Mouse (Mus musculus) layer of hippocampus, postnatal 14 days (tissue): ENCODE results near the gene Pprc1. TPM values are rescaled to one million over a fixed set of nuclear protein-coding genes. Genes with fewer than 3 reads are reported as not detected.

Experiments
- DNase-seq, 2 experiments: peaks; one replicate each; pipeline ENCODE4 v3.0.0; 2021 to 2022; ENCODE audit warnings: low spot score in 2 of 2, mixed read lengths in 1 of 2
- total RNA-seq, 2 experiments: library from RNA; stranded (reverse); gene quantifications; 2 replicates each; pipeline ENCODE4 v1.2.3; 2021

Gene Pprc1
- total RNA-seq, 2 experiments from 2014 or later: 23.4 to 29.0 TPM

DNA sequence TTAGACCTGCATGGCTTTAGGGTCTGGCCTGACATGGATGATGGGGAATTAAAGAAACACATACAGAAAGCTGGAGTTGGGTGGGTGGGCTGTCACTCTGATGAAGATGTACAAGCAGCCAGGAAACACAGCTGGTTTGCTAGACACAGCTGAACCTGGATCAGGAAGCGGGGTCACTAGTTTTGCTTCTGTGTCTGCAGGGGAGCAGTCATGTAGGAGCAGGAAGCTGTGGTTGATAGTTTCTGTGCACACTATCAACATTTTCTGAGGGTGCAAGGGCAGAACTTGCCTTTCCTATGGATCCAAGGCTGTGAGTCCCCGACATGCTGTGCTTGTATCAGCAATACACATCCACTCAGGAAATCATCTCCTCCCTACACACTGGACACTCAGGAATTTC lies 5.8 kb downstream of the Pprc1 start:
- DNase-seq: no peak

DNA sequence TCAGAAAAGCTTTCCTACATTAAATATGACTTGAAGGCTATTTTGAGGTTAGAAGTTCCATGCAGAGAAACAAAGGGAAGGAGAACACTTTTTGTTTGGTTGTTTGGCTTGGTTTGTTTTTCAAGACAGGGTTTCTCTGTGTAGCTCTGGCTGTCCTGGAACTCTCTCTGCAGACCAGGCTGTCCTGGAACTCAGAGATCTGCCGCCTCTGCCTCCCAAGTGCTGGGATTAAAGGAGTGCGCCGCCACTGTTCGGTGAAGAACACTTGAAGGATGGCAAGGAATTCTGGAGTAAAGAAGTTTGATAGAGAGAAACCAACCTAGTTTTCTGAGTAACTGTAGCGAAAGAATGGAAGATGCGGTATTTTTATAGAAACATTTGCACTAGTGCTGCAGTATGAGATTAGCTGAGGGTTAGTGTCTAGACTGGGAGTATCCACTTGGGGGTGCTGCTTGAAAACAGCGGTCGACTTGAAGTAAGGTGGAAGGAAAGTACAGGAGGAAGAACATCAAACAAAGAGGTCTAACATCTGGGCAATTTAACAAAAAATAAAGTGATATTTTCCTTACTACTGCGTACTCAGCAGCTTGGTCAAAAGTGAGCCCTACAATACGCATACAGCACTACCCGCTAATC lies 11.2 kb downstream of the Pprc1 start:
- DNase-seq: no peak

DNA sequence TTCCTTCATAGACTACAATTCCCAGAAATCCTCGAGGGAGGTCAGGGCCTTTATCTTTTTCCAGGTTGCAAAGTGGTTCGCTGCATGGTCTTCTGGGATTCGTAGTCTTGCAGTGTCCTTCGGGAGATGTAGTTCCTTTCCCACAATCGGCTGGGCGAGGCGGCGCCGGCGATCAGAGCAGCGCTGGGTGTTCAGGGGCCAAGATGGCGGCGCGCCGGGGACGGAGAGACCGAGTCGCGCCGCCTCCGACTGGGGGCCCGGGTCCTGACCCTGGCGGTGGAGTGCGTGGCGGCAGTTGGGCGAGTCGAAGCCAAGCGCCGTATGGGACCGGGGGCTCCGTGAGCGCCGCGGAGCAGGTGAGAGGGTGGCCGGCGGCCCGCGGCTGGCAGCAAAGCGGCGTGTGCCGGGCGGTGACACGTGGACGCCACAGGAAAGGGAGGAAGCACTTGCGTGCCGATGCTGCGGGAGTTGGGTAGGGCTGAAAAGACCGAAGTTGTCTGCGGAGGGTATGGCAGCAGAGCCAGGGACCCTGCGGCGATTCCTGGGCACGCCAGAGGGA lies 11.8 kb downstream of the Pprc1 start:
- peak; percentile 88 to 97 for DNase-seq

DNA sequence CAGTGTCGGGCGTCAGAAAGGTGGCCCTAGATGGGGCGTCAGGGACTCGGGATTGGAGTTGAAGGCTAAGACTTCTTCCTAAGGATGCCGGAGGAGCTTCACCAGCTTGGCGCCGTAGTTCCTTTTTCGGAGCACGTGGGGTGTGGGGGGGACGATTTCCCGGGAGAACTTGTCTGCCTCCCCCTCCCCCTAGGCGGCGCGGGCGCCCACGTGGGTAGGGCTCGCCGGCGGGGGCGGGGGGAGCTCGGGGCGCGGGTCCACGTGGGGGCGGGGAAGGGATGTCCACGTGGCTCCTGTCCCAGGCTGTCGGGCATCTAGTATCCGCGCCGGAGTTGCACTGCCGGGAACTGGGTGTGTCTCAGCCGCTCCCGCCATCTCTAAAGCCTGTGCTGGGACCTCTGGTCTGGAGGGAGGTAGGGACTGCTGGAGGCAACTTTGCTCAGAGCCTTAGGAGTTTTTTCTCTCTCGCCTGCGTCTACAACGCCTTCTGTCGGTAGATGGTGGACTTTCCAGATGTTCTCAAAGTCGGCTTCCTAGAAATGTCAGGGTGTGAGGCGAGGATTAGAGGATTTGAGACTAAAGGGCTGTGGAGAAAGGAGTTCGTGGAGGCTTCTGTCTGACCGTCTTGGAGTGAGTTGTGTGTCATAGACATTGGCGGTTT lies 12.4 kb downstream of the Pprc1 start:
- DNase-seq: peak; percentile 73 to 79

DNA sequence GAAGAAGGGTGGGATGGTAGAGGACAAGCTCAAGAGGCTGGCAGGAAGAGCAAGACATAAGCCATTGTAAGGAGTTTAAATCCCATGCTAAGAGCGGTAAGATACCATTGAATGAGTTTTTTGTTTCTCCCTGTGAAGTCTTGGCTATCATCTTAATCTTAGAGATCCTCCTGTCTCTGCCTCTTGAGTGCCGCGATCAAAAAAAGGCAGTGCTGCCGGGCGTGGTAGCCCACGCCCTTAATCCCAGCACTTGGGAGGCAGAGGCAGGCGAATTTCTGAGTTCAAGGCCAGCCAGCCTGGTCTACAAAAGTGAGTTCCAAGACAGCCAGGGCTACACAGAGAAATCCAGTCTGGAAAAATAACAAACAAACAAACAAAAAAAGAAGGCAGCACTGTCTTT lies 13.8 kb downstream of the Pprc1 start:
- no peak for DNase-seq

DNA sequence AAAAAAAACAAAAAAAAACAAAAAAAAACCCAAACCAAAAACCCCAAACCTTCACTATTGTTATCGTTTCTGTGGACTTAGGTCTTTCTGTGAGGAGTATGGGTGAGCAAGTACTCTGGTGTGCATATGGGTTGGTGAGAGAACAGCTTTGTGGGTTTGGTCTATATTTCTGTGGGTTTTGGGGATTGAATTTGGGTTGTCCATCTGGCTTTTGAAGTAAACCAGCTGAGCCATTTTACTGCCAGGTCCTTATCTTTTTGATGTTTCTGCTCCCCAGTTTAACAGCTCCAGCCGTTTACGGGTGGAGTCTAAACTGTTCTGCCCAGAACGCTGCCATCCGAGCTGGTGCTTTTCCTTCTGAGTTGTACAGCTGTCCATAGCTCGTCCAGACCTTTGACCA lies 16.2 kb downstream of the Pprc1 start:
- no peak for DNase-seq

DNA sequence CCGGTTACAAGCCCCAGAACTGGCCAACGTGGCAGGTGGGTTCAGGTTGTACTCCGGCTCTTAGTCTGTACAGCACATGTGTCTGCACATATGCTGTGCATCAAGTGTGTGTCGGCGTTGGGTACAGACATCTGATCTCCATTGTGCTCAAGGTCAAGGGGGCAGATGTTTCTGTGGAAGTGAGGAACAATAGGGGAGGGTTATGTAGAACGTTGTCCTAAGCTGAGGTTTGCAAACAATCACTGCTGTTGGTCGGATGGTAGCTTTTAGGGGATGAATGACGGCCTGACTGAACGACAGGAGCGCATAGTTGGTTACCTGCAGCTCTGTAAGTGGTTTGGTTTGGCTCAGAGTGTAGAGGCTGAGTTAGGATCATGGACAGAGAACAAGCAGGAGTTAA lies 23.4 kb downstream of the Pprc1 start:
- DNase-seq: no peak

DNA sequence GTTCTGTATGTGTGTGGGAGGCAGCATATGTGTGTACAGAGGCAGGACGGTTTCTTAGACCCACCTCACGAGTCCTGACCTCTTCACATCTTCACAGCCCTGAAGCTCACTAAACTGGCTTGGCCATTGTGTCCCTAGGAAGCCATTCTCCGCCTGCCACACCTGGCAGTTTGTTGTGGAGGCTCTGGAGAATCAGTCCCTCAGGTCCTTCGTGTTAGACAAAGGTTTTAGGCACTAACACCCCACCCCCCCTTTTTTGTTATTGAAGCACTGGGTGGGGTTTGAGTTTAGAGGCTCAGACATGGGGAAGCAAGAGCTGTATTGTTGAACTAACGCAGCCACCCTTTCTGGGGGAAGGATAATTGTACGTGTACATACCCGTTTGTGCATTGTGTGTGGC lies 28.6 kb downstream of the Pprc1 start:
- DNase-seq: no peak

DNA sequence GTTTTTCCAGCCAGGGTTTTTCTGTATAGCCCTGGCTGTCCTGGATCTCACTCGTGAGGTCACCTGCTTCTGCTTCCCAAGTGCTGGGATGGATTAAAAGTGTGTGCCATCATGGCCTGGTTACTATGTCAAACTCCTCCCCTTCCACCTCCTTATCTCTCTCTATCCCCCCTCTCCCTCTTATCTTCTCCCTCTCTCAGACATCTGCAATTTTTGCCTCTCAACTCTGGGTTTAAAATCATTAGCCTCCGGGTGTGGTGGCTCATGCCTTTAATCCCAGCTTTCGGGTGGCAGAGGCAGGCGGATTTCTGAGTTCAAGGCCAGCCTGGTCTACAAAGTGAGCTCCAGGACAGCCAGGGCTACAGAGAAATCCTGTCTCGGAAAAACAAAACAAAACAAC lies 29.6 kb downstream of the Pprc1 start:
- no peak for DNase-seq

DNA sequence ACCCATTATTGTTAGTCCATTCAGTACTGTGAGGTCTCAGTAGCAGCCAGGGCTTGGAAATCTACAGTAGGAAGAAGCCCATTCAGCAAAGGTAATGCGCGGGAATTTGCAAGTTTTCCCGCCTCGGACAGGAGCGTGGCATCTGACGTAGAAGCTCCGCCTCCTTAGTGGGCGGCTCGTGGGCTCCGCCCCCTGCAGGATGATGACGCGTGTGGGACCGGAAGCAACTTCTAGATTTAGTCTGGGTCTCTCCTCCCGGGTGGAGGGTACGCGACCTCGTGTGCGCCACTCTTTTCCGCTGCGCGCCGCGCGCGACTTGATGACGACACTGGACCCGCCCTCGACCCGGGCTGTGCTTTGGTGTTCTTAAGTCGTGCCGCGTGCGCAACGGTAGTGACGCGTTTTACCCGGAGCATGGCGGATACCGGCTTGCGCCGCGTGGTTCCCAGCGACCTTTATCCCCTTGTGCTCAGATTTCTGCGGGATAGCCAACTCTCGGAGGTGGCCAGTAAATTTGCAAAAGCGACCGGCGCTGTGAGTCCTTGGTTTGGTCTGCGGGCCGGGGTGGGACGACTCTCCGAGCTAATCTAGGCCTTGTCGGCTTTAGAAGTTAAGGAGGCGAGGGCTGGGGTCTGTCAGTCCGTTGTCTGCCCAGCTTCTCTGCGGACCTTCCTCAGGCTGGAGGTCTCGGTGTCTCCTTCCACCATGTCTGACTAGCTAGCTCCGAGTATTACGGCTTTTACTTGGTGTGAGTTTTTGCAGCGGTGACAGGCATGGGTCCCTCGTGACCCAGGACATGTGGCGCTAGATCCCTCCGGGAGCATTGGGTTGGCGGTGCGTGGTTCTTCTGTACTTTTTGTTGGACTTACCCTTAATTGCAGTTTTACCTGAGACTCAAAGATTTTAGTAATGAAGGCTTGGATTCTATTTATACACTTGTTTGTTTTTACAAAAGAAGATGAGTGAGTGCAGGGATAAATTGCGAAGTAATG lies 31.2 kb downstream of the Pprc1 start, which contains the start of gene Nolc1:
Nolc1 (plus strand) TSS at position 248 of the 992 bp plus-strand sequence.
- peak; percentile 99 to 100 for DNase-seq

DNA sequence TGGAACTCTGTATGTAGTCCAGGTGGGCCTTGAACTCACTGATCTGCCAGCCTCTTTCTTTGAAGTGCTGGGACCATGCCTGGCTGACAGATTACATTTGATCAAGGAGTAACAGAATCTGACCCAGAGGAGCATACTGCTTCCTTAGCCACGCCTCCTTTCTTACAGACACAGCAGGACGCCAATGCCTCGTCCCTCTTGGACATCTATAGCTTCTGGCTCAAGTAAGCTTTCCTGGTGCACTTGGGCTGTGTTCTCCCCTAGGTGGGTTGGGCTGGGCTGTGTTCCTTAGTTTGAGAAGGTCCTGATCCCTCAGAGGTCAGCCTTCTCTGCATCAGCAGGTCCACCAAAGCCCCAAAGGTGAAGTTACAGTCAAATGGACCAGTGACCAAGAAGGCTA lies 33.8 kb downstream of the Pprc1 start:
- no peak for DNase-seq

DNA sequence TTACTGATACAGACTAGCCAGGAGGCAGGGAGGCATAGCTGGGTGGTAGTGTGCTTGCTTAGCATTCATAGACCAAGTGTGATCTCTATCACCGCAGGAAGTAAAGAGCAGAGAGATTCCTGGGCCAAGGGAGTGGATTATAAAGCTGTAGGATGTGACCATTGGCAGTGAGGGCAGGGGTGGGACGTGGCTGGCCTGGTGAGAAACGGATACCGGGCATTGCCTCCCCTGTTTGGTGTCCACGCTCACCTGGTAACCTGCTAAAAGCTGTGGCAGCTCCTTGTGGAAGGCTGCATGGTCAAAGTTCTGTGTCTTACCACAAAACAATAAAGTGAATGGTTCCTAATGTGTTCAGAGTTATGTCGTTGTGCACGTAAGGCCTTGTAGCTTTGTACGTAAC lies 40.5 kb downstream of the Pprc1 start:
- no peak for DNase-seq

DNA sequence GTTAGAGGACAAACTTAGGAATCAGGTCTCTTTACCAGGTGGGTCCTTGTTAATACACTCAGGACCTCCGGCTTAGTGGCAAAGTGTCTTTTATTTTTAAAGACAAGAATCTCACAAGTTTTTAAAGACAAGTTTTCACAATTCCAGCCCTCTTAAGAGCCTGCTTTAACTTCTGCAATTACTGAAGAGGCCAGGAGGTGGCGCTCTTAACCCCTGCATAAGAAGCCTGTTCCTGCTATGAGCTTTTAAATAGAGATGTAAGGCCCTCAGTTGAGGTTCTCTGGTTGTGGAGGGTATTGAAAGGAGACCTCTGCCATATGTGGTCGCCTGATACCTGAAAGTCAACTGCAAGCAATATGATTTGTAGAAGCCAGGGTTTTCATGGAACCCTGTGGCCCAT lies 41.7 kb downstream of the Pprc1 start:
- DNase-seq: peak; percentile 37 to 66

DNA sequence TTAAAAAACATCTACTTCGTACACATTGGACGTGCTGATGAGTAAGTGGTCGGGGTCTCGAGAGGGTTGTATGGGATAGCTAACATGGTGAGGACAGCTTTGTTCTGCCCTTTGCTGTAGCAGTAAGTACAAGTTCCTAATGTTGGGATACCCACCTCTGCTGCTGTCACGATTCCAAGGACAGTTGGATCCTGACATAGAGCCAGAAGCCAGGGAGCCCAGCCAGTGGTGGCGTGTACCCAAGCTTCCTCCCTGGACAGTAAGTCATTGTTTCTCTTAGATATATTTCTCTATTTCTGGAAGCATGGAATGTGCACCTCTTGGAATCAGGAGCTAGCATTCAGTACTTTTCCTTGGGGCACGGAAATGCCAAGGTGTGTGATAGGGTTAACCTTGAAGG lies 43.2 kb downstream of the Pprc1 start:
- DNase-seq: peak in 1 of 2 experiments; percentile 26

DNA sequence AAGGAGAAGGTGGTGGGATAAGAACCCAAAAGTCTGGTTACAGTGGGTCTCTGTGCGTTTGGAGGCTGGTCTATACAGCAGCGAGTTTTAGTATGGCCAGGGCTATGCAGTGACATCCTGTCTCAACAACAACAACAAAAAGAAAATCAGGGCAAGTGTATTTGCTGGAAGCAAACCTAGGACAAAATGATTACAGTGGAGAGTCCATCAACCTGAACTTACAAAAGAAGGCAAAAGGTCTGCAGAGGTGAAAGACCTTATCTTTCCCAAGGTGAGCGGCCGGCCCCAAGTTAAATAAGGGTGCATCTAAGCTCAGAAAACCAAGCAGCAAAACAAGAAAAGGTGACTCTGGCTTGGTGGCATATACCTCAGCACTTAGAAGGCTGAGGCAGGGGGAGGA lies 47.0 kb downstream of the Pprc1 start:
- no peak for DNase-seq

DNA sequence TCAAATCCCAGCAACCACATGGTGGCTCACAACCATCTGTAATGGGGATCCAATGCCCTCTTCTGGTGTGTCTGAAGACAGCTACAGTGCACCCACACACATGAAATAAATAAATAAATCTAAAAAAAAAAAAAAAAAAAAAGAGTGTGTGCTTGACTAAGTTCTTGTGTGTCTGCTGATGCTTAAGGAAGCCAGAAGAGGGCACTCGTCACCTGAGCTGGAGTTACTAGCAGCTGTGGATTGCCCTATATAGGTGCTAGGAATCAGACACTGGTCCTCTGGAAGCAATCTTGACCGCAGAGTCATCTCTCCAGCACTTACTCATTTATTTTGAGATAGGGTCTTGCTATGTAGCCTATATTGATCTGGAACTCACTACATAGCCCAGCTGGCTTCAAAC lies 49.5 kb downstream of the Pprc1 start:
- DNase-seq: no peak

DNA sequence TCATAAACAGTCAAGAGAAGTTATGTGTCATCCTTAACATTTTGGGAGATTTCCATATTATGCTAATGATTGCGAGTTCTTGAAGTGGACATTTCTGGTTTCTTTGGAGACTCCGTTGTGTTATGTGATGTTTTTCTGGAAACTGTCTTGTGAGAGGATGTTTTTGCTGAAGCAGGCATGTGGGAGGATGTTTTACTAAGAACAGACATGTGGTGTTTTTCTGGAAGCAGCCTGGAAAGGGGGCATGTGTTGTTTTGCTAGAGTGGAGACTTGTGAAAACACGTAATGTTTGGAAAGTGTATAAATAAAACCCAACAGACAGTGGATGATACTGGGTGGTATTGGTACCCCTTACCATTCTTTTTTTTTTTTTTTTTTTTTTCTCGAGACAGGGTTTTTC lies 50.6 kb downstream of the Pprc1 start:
- no peak for DNase-seq

DNA sequence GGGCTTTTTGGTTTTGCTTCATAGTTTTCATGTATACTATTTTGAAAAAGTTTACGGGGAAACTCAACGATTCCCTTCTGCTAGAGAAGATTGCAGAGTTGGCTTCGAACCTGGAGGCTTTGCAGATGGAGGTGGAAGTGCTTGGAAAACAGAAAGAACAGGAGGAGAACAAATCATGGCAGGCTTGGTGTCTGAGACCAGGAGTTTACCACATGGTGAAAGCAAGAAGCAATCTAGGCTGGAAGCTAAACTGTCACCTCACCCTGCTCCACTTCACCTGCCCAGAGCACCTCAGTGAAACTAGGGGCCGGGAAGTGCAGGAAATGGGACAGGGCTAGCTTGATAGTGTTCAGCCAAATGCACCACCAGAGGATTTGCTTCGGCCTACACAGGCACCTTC lies 51.7 kb downstream of the Pprc1 start:
- DNase-seq: no peak

DNA sequence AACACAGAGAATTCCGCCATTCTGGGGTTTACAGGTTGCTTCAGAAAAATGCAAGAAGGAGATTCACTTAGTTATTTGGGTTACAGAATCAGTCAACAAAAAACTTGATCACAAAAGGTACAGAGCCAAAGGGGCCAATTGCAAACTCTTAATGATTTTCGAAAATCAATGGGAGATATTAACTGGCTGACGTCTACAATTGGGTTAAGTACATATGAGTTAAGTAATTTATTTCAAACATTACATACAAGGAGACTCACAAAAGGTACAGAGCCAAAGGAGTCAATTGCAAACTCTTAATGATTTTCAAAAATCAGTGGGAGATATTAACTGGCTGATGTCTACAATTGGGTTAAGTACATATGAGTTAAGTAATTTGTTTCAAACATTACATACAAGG lies 54.9 kb downstream of the Pprc1 start:
- no peak for DNase-seq

DNA sequence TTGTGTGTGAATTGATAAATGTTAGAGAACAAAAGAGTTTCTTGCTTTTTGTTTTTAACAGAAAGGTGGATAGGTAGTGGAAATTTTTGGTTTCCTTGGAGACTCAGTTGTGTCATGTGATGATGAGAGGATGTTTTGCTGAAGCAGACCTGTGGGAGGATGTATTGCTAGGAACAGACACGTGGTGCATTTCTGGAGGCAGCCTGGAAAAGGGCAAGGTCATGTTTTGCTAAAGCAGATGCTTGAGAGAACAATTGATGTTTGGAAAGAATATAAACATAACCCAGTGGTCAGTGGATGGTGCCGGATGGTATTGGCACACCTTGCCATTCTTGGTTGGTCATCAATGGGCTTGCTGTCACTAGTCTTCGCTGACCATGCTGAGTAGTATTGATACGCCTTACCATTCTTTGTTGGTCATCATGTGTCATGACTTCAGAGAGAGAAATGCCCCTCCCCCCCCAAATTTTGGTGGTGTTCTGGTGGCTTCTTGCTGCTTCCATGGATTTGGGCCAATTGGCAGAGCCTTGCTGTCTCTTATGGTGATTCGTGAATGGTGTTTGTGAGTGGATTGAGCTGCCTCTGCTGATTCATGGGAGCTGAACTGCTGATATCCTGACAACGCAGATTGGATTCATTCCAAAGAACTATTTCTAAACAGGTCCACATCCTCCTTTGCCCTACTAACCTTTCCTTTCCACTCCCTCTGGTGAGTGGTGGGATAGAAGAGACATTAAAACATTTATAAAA lies 58.9 kb downstream of the Pprc1 start:
- no peak for DNase-seq

DNA sequence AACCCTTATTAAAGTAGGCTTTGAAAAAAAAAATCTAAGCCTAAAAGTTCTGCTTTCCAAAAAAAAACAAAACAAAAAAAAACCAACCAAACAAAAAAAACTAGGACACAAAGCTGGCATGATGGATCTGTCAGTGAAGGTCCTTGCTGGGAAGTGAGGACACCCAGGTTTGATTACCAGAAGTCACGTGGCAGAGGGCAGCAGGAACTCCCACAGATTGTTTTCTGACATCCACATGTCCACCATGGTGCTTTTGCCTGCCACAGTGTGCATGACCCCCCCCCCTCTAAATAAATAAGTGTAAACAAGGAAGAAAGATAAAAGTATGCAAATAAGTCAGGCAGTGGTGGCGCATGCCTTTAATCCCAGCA lies 59.5 kb downstream of the Pprc1 start:
- DNase-seq: no peak
